Mouse (Mus musculus) CD4-positive, CD25-positive, alpha-beta regulatory T cell, adult 4 months (primary cell): ENCODE results near the gene Olfr432. TPM values are rescaled to one million over a fixed set of nuclear protein-coding genes. Genes with fewer than 3 reads are reported as not detected.
A peak's percentile ranks its signal among the peaks of the same experiment; 100 is the strongest.
"Not testable (repeated sequence)": the region's sequence is repeated elsewhere in the genome, so short reads cannot be mapped to it uniquely, and the experiment has no call there.

Experiments
- ATAC-seq: one replicate; pipeline ENCODE4 v1.8.0; 2017
- polyA plus RNA-seq, 2 experiments: library from polyadenylated mRNA; unstranded; fragments of 100-300 nt; shearing (Covaris generic); gene quantifications; one replicate each; pipeline ENCODE4 v1.2.1; 2017

Olfr432 gene
- not detected for polyA plus RNA-seq

DNA sequence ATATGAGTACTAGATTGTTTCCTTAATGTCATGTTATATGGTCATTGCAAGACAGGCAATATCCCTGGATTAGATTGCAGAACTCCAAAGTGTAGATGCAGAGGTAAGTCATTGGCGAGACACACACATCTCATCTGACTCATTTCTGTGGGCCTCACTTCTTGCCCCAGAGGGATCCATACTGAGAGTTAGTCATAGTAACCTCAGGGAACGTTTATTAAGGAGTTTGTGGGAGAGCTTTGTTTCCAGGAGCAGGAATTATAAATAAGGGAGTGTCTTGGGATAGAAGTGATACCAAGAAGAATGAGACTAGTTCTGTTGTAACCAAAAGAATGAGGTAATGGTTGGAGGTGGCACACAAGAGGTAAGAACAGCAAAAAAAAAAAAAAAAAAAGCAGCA, at the start of gene Olfr432:
Gene Olfr432 (plus strand): TSS at position 313 of the 400 bp plus-strand sequence.
- ATAC-seq: no peak

- not testable (repeated sequence) for ATAC-seq
Measured at GRCm38 (mm10) chr1:174004352-174005109, 44.5 kb upstream of the Olfr432 start.

GRCm38 (mm10) chr1:174007050-174007449, 42.0 kb upstream of the Olfr432 start:
- not testable (repeated sequence) for ATAC-seq

- no peak for ATAC-seq
Measured at GRCm38 (mm10) chr1:174031698-174032097, 17.3 kb upstream of the Olfr432 start, which contains the start of gene Ifi205. Gene Ifi205, minus strand, starts transcription at chr1:174031810.

GRCm38 (mm10) chr1:174035841-174036240, 13.2 kb upstream of the Olfr432 start:
- no peak for ATAC-seq

- no peak for ATAC-seq
Measured at GRCm38 (mm10) chr1:174038480-174038879, 10.5 kb upstream of the Olfr432 start.

DNA sequence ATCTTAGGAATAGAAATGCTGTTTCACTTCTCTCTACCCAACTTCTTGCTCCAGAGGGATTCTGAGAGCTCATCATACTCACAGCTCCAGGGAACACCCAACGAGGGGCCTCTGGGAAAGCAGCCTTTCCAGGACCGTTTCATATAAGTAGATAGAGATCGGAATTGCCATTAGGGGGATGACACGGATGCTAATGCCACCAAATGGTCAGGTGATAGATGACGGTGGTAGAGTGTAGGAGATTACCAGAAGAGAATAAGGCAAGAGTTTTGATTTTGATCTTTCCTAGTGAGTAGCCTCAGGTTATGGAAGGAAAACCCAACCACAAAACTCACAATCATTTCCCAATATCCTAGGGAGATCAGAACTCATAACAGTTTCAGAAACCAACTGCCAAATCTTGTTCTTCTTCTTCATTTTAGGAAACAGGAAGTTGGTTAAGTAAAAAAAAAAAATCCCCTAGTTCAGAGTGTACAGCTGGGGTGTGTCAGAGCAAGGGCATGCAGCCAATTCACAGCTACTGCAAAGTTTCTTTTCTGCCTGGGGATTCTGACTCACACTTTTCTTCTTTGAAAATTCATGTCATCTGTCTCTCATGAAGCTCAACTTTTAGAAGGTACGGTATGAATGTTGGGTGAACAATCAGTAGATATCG, 8.4 kb upstream of the Olfr432 start, which contains the start of gene Olfr433:
Gene Olfr433 (plus strand): TSS at position 183 of the 655 bp plus-strand sequence.
- ATAC-seq: peak; percentile 98

DNA sequence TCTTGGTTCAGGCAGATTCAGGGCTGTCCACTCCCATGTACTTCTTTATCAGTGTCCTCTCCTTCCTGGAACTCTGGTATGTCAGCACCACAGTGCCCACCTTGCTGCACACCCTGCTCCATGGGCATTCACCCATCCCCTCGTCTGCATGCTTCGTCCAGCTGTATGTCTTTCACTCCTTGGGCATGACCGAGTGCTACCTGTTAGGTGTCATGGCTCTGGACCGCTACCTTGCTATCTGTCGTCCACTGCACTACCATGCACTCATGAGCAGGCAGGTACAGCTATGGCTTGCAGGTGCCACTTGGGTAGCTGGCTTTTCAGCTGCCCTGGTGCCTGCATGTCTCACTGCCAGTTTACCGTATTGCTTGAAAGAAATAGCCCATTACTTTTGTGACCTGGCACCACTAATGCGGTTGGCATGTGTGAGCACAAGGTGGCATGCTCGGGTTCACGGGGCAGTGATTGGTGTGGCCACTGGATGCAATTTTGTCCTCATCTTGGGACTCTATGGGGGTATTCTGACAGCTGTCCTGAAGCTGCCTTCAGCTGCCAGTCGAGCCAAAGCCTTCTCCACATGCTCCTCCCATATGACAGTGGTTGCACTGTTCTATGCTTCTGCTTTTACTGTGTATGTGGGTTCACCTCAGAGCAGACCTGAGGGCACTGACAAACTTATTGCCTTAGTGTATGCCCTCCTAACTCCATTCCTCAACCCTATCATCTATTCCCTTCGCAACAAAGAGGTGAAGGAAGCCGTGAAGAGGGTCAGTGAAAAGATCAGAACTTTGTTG, 6.7 kb upstream of the Olfr432 start:
- not testable (repeated sequence) for ATAC-seq

- ATAC-seq: no peak
Measured at GRCm38 (mm10) chr1:174044431-174044830, 4.6 kb upstream of the Olfr432 start.

- ATAC-seq: not testable (repeated sequence)
Measured at GRCm38 (mm10) chr1:174048227-174048626, 778 bp upstream of the Olfr432 start.

- ATAC-seq: not testable (repeated sequence)
Measured at GRCm38 (mm10) chr1:174049357-174049756, 352 bp downstream of the Olfr432 start.

DNA sequence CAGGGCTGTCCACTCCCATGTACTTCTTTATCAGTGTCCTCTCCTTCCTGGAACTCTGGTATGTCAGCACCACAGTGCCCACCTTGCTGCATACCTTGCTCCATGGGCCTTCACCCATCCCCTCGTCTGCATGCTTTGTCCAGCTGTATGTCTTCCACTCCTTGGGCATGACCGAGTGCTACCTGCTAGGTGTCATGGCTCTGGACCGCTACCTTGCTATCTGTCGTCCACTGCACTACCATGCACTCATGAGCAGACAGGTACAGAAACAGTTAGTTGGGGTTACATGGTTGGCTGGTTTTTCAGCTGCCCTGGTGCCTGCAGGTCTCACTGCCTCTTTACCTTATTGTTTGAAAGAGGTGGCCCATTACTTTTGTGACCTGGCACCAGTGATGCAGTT, 1.5 kb downstream of the Olfr432 start:
- no peak for ATAC-seq

- ATAC-seq: no peak
Measured at GRCm38 (mm10) chr1:174051515-174051914, 2.5 kb downstream of the Olfr432 start.

- no peak for ATAC-seq
Measured at GRCm38 (mm10) chr1:174051931-174052536, 3.0 kb downstream of the Olfr432 start.

DNA sequence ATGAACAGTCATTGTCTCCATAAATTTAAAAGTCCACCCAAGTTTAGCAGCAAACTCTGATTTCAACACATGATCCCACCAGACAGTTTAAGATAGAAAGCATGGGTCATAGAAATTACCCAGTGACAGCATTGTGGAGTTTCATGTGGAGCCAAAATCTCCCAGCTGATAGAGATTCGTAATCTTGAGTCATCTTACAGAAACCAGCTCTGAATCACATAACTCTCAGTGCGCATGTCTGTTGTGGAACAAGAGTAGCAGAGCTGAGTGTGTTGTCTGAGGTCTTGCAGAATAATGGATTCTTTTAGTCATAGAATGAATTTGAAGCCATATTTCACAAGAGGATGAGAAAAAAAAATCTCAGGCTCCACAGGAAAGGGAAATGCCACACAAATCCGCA, 4.0 kb downstream of the Olfr432 start:
- ATAC-seq: no peak

DNA sequence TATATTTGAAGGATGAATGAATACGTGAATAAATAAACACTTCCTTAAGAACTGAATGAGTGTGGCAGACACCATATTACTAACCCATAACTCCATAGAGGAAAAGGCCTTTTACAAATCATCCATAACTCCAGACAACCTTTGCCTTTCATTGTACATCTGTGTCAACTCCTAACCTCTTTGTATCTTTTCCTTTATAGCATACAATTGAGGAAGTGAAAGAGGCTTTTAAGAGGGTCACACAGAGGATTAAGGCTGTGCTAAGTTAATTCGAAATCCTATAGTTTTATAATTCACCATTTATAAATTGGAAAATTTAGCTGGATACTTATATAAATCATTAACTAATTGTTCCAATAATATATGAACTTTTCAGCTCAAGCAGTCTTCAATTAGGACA, 6.2 kb downstream of the Olfr432 start:
- ATAC-seq: no peak

DNA sequence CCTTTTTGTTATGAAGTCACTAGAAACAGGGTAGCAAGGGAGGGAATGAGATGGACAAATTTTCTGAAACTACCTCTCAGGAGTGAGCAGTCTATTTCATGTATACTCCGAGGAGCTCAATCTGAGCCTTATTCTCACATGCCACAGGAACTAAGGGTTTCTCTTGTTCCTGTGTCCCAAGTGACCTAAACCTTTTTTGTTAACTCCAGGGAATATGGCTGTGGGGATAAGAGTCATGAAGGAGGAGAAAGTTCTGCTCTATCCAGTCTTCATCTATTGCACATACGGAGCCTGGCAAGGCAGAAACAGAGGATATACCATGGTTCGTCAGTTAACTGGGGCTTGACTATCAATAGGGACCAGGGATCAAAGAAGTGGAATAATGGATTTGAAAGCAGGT, 17.3 kb downstream of the Olfr432 start, which contains the start of gene Olfr430:
Gene Olfr430 (plus strand): TSS at position 301 of the 400 bp plus-strand sequence.
- ATAC-seq: no peak

DNA sequence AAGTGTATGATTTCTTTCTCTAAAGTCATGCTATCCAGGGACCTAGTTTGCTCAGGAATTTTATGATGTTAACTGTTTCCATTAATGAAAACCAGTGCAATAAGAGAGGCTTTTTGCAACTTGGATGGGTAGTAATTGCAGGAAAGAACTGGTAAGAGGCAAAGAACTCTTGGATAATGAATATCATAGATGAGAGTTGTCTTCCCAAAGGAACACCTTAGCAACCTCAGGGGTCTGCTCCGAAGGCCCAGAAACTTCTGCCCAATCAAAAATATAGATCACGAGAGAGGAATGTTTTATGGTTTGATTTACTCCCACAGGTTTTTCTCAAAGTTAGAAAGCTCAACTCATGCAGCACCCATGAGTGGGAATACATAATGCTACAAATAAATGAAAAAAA, 35.0 kb downstream of the Olfr432 start, which contains the start of gene Olfr429:
Gene Olfr429 (plus strand): TSS at position 301 of the 400 bp plus-strand sequence.
- ATAC-seq: no peak

DNA sequence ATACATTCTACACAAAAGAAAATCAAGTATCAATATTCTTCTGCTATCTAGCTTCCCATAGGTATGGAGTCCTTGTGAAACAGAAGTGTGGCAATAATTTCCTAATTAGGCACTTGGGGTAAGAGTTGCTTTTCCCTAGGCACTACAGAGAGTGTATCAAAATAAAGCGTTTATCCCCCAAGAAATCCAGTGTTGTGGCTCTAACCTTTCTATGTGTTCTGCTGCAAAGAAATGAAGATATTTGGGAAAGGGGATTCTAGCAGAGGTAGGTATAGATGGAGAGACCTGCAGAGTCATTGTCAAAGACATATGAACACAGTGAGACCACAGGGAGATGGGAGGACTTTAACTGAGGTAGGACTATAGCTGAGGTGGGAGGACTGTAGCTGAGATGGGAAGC, 47.6 kb downstream of the Olfr432 start, which contains the start of gene Olfr427:
Gene Olfr427 (plus strand): TSS at position 301 of the 400 bp plus-strand sequence.
- ATAC-seq: no peak

GRCm38 (mm10) chr1:174103735-174104134, 54.7 kb downstream of the Olfr432 start:
- no peak for ATAC-seq
